Mouse (Mus musculus) hindbrain, embryonic 10.5 days (tissue): ENCODE measurements at regions not wholly inside any gene's neighbourhood (a gene's known extent, or its start where the extent isn't known, plus 50 kb on each side); places are given as distances from the start of the nearest gene placed in this dataset.

ENCODE experiments used
- DNase-seq: peaks from one replicate; pipeline ENCODE4 v3.0.0-alpha.2; 2017; ENCODE audit warnings: low spot score
- H3K27ac ChIP-seq: fragments of 300-500 bp; sonication (generic); 2 replicates; pipeline ENCODE4 v1.5.1; 2016; ENCODE audit warnings: mild to moderate bottlenecking, moderate library complexity
- H3K27me3 ChIP-seq: fragments of 300-500 bp; sonication (generic); 2 replicates; pipeline ENCODE4 v1.6.1; 2016; ENCODE audit warnings: mild to moderate bottlenecking; ENCODE audit not compliant: poor library complexity, insufficient read depth, severe bottlenecking
- H3K36me3 ChIP-seq: fragments of 300-500 bp; sonication (generic); 2 replicates; pipeline ENCODE4 v1.6.1; 2016; ENCODE audit warnings: mild to moderate bottlenecking, moderate library complexity
- H3K4me1 ChIP-seq: fragments of 300-500 bp; sonication (generic); replicated peaks from 2 replicates; pipeline ENCODE4 v1.6.1; 2016; ENCODE audit warnings: mild to moderate bottlenecking
- H3K4me3 ChIP-seq: fragments of 300-500 bp; sonication (generic); 2 replicates; pipeline ENCODE4 v1.5.1; 2016; ENCODE audit warnings: mild to moderate bottlenecking, moderate library complexity
- H3K9me3 ChIP-seq: fragments of 300-500 bp; sonication (generic); 2 replicates; pipeline ENCODE4 v1.6.1; 2016; ENCODE audit warnings: mild to moderate bottlenecking, moderate library complexity
- WGBS: fragments of 180-500 bp; shearing (Covaris S2); methylation state at CpG from one replicate; pipeline ENCODE4 v1.1.7; 2016; 5-methylcytosine and 5-hydroxymethylcytosine counted together

DNA sequence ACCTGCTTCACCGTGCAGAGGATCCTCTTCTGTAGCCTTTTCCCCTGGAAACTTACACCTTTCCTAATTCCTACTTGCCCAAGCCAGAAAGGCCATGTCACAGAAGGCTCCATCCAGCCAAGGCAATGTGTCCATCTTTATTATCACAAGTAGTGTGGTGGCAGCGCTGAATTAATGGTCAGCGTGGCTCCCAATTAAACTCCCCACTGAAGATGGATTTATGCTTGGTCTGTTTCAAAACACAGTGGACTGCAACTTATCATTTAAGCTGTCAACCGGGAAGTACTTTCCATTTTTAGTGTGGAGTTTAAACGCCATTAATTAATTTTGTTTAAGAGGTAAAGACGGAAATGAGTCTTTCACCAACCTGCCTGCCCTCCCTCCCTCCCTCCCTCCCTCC, 170.1 kb upstream of the Nrp1 start:
- no peaks in the 10 kb centered on the region for H3K27me3 ChIP-seq
- H3K4me3 ChIP-seq = no peak overlapping the region
- H3K27ac ChIP-seq = no peak overlapping the region
- H3K36me3 ChIP-seq = no peaks in the 10 kb centered on the region
- no peaks in the 10 kb centered on the region for H3K9me3 ChIP-seq
- WGBS = 89% methylated on average over 6 of the region's 6 CpGs
- no peak for DNase-seq
- H3K4me1 ChIP-seq = peaks cover 6% of the 10 kb centered on the region; the same call in 1 of the 2 replicates

DNA sequence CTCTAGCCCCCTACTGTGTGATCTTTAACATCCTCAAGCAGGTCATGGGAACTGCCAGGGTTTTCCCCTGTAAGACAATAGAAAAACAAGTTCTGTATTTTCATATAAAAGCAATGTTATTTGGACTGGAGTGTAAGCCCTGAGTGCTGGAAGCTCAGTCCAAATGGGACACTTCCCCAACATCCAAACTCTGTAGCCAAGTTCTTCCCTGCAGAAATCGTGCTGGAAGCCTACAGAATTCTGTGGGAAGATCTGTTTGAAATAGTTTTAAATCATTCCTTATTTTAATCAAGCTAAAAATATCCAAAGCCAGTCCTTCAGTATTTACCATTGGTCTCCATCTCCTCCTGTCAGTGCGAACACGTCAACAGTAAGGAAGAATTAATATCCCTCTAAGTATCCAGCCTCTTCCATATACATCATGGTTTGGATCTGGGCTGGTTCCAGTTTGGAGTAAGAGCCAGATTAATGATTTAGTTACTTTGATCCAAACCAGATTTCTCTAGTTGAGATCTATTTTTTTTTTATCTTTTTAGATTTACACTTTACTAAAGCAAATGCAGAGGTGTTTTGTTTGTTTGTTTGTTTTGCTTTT, 165.0 kb upstream of the Nrp1 start:
- Histone ChIP-seq H3K4me3 (no peak overlapping the region), H3K4me1 (no peaks in the 10 kb centered on the region), H3K27ac (no peak overlapping the region), H3K27me3 (no peaks in the 10 kb centered on the region), H3K9me3 (no peaks in the 10 kb centered on the region), H3K36me3 (no peaks in the 10 kb centered on the region)
- WGBS = 84% methylated on average over 3 of the region's 3 CpGs
- DNase-seq = no peak

DNA sequence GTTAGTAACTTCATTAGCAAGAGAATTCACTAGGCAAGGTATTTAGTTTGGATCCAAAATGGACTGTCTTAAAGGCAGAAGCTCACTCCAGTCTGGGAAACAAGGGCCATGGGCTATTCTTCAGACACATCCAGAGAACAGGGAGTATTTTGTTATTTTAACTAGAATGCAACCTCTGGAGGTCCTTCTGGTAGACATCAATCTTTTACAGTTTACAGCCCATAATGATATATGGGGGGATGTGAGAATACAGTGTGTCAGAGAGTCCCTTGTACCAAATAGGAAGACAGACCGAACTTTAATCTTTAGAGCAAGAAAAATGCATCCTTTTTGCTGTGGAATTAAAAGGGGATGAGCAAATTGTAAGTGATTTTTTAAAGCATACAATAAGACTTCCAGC, 157.6 kb upstream of the Nrp1 start:
- no peaks in the 10 kb centered on the region for H3K4me1 ChIP-seq
- WGBS = 85% methylated on average over 1 of the region's 1 CpGs
- no peaks in the 10 kb centered on the region for H3K9me3 ChIP-seq
- H3K27ac ChIP-seq = no peak overlapping the region
- H3K27me3 ChIP-seq = no peaks in the 10 kb centered on the region
- no peak overlapping the region for H3K4me3 ChIP-seq
- DNase-seq = no peak
- no peaks in the 10 kb centered on the region for H3K36me3 ChIP-seq

DNA sequence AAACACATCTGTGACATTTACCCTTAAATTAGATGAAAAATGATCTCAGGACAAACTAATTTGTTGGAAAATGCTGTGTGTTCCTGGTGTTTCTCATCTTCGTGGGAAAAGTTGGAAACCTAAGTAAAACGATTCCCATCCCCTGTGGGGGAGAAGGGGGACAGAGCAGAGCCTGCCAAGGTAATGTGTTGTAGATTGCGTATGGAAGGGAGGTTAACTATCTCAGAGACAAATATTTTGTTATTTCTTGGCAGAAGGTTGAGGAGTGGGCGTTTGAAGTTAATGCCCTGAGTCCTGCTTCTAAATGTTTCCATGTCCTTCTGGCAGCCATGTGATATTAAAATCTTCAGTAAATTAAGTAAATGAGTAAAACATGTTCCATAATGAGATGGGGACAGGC, 156.8 kb upstream of the Nrp1 start:
- Histone ChIP-seq H3K4me1 (no peaks in the 10 kb centered on the region), H3K4me3 (no peak overlapping the region), H3K27ac (no peak overlapping the region), H3K9me3 (no peaks in the 10 kb centered on the region), H3K36me3 (no peaks in the 10 kb centered on the region), H3K27me3 (no peaks in the 10 kb centered on the region)
- no peak for DNase-seq
- WGBS = 83% methylated on average over 4 of the region's 4 CpGs

DNA sequence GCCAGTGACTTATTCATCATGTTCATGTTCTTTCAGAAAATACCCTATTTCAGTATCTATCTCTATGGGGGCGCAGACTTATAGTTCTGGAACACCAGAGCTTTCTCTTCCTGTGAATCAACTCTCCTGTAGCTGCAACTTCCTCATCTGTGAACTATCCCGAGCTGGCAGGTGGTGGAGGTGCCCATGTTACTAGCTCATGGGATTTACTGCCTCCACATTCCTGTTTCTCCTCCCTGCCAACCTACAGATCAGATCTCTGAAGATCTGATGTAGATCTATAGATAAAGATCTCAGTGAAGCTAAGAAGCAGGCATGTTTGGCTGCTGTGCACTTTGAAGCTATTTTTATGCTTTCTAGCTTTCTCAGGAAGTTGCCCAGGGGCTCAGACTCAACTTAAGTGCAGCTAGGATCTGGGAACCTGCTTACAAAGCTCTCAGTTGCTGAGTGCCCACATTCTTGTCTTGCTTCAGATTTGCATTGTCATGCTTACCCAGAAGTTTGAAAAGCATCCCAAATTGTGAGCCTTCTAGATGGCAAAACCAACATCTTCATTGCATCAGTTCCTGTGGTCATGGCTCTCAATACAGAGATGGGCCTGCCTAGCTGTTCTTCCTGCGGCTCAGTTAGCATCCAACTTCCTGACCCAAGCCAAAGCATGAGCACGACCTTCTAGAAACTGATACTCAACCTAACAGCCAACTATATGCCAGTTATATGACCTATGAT, 156.1 kb upstream of the Nrp1 start:
- DNase-seq = no peak
- H3K36me3 ChIP-seq = no peaks in the 10 kb centered on the region
- no peaks in the 10 kb centered on the region for H3K27me3 ChIP-seq
- H3K27ac ChIP-seq = no peak overlapping the region
- WGBS = 80% methylated on average over 4 of the region's 4 CpGs
- H3K4me3 ChIP-seq = no peak overlapping the region
- H3K9me3 ChIP-seq = no peaks in the 10 kb centered on the region
- H3K4me1 ChIP-seq = no peaks in the 10 kb centered on the region

DNA sequence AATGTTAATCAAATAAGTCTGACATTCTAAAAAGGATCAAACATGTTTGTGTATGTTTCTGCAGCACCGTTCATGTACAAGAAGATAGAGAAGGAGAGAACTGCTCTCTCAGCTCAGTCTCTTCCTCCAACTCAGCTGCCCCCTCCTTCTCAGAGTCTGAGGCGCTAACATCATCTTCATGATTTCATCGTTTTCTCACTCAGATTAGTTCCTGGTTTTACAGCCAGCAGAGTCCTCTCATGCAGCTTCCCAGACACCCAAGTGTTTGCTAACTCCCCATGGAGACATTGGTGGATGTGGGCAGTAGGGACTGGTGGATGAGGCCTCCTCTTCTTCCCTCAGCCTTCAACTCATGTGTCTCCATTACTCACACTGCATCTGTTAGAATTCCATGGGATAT, 153.6 kb upstream of the Nrp1 start:
- 86% methylated on average over 3 of the region's 3 CpGs for WGBS
- H3K4me3 ChIP-seq = no peak overlapping the region
- H3K9me3 ChIP-seq = no peaks in the 10 kb centered on the region

DNA sequence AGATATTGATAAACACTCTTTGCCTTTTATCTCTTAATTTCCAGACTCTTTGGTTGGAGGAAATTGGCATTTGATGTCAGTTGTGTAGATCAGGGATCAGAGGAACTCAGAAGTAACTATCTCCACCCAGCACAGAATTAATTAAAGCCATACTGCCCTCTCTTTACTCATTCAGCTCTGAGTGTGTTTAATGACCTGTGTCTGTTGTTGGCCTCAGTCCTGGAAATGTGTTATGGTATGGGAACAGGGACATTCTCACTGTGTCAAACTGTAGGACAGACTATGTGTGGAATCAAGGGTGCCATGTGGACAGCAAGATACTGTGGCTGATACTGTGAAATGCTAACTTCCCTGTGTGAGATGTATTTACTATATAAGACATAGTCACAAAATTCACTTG, 151.3 kb upstream of the Nrp1 start:
- DNase-seq = no peak
- Histone ChIP-seq H3K4me1 (no peaks in the 10 kb centered on the region), H3K27ac (no peak overlapping the region), H3K4me3 (no peak overlapping the region), H3K36me3 (no peaks in the 10 kb centered on the region), H3K9me3 (no peaks in the 10 kb centered on the region), H3K27me3 (no peaks in the 10 kb centered on the region)

More for the DNA sequence above, 153.6 kb upstream of the Nrp1 start:
- H3K36me3 ChIP-seq = no peaks in the 10 kb centered on the region
- no peaks in the 10 kb centered on the region for H3K27me3 ChIP-seq
- DNase-seq = no peak
- no peak overlapping the region for H3K27ac ChIP-seq
- H3K4me1 ChIP-seq = no peaks in the 10 kb centered on the region

DNA sequence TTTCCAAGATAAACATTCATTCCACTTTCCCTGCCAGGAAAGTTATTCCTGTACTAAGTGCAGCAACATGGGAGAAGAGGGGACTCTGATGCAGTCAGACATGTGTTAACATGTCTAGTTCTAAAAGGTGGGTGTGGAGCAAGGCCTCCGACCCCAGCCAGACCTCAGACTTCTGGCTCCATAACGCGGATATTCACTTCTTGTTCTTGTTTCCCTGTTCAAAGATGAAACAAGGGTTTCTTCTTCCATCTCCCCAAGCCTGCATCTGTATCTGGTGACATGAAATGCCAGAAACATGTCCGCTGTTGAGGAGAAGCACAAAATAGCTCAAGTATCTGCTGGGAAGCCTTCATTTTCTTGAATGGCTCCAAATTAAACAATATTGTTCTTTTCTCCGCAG, 147.6 kb upstream of the Nrp1 start:
- no peak overlapping the region for H3K27ac ChIP-seq
- no peaks in the 10 kb centered on the region for H3K4me1 ChIP-seq
- 83% methylated on average over 5 of the region's 5 CpGs for WGBS
- H3K9me3 ChIP-seq = no peaks in the 10 kb centered on the region
- no peak for DNase-seq
- no peaks in the 10 kb centered on the region for H3K36me3 ChIP-seq
- no peak overlapping the region for H3K4me3 ChIP-seq
- H3K27me3 ChIP-seq = no peaks in the 10 kb centered on the region

DNA sequence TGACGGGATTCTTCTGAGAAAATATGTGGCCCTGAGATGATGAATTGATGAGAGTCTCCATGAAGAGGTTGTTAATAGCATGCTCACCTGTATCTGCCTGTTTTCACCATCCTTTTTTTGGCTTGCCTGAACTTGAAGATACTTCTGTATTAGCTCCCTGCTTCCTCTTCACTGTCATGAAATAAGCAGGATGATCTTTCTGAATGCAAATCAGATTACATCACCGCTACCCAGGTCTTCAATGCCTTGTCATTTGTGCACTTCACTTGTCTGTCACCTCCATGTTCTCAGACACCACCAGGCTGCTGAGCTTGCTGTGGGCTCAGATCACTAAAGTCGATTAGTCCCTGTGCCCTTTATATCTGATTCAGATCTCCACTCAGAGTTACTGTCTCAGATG, 146.2 kb upstream of the Nrp1 start:
- H3K27me3 ChIP-seq = no peaks in the 10 kb centered on the region
- H3K27ac ChIP-seq = no peak overlapping the region
- 90% methylated on average over 3 of the region's 3 CpGs for WGBS
- no peaks in the 10 kb centered on the region for H3K36me3 ChIP-seq
- no peak for DNase-seq
- H3K4me3 ChIP-seq = no peak overlapping the region
- H3K4me1 ChIP-seq = no peaks in the 10 kb centered on the region
- H3K9me3 ChIP-seq = no peaks in the 10 kb centered on the region

DNA sequence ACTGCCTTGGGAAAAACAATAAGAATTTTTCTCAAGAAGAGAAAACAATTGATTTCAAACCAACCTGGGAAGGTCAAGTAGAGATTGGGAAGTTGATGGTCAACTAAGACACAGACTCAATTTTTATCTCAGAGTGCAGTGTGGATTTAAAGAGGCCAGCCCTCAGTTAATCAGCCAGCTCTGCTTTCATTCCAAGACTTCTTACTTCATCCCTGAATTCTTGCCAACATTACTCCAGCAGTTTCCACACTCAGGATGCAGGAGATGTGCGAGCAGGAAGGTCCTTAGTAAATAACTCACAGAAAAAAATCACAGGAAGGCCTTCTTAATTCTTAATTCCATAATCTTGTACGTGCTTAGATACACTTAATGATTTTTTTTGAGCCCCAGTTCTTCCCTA, 144.1 kb upstream of the Nrp1 start:
- Histone ChIP-seq H3K27me3 (no peaks in the 10 kb centered on the region), H3K9me3 (no peaks in the 10 kb centered on the region), H3K4me1 (no peaks in the 10 kb centered on the region), H3K4me3 (no peak overlapping the region), H3K27ac (no peak overlapping the region), H3K36me3 (no peaks in the 10 kb centered on the region)
- no peak for DNase-seq
- WGBS = 84% methylated on average over 2 of the region's 2 CpGs

DNA sequence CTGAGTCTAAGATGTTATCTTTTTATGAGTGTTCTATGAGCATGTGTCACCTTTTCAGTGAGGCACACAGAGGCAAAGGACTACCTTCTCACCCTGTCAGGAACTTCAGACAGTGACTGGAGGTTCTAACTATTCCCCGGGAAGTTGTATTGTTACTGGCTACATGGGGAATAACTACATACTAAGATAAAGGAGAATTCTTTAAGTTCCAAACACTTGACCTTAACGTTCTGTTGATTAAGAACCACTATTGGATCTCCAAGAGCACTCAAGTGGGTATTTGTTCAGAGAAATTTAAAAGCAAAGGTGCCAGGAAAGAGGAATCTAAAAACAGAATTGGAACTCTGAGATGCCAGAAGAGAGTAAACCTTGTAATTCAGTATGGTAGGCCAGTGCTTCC, 139.5 kb upstream of the Nrp1 start:
- WGBS = 84% methylated on average over 2 of the region's 2 CpGs
- no peaks in the 10 kb centered on the region for H3K36me3 ChIP-seq
- no peaks in the 10 kb centered on the region for H3K27me3 ChIP-seq
- no peak overlapping the region for H3K27ac ChIP-seq
- no peak overlapping the region for H3K4me3 ChIP-seq
- H3K4me1 ChIP-seq = no peaks in the 10 kb centered on the region
- no peak for DNase-seq
- H3K9me3 ChIP-seq = no peaks in the 10 kb centered on the region

DNA sequence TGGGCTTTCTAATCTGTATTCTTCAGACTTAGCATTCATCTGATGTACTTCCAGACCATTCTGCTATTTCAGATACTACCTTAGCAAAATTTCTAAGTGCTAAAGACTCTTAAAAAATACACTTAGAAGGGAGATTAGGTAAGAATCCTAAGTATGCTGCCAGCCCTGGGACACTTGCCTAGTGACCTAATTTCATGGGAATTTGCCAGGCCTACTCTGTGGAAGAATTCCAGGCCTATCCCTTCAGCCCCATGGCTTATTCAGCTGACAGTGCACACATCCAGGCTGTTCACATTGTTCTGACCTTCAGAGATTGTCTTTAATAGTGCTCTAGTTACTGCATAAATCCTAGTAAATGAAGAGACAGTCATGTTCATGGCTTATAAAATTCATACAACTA, 138.9 kb upstream of the Nrp1 start:
- no peaks in the 10 kb centered on the region for H3K27me3 ChIP-seq
- no peaks in the 10 kb centered on the region for H3K4me1 ChIP-seq
- H3K36me3 ChIP-seq = no peaks in the 10 kb centered on the region
- H3K4me3 ChIP-seq = no peak overlapping the region
- H3K27ac ChIP-seq = no peak overlapping the region
- no peak for DNase-seq
- H3K9me3 ChIP-seq = no peaks in the 10 kb centered on the region

DNA sequence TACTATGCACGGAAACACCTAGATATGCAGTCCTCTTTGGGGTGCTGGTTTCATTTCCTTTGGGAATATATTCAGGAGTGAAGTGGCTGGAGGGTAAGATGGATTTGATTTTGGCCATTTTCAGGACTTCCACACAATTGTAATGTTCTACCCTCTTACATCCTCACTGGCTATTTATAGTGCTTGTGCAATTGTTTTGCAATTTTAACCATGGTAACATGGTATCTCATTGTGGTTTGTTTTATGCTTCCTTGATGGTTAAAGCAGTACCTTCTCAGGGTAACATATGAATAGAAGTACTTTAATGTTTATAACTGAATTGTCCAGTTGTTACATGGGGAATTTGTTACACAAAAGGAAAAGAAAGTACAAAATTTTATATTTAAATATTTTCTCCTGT, 135.3 kb upstream of the Nrp1 start:
- 92% methylated on average over 1 of the region's 1 CpGs for WGBS
- Histone ChIP-seq H3K4me1 (no peaks in the 10 kb centered on the region), H3K9me3 (no peaks in the 10 kb centered on the region), H3K4me3 (no peak overlapping the region), H3K27me3 (no peaks in the 10 kb centered on the region), H3K36me3 (no peaks in the 10 kb centered on the region), H3K27ac (no peak overlapping the region)
- no peak for DNase-seq

DNA sequence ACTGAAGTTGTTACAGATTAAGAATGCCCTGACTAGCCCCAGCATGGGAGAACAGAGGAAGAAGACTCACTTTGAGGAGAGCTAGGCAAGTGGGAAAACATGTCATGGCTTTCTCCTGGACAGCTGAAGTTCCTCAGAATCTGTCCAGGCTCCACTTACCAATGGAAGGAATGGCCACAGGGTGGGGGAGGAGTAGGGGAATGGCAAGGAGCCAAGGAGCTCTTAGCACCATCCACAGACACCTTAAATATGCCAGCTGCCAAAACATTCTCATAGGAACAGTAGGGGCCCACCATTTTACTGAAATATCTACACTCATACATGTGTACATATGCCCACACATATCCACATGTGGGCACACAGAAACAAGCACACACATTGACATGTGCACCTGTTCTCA, 134.9 kb upstream of the Nrp1 start:
- H3K36me3 ChIP-seq = no peaks in the 10 kb centered on the region
- no peak overlapping the region for H3K4me3 ChIP-seq
- no peak for DNase-seq
- H3K9me3 ChIP-seq = no peaks in the 10 kb centered on the region
- no peaks in the 10 kb centered on the region for H3K27me3 ChIP-seq
- no peaks in the 10 kb centered on the region for H3K4me1 ChIP-seq
- H3K27ac ChIP-seq = no peak overlapping the region
